Comparison of ENCODE assay signal across 22 mouse cellular contexts in the genomic region with DNA sequence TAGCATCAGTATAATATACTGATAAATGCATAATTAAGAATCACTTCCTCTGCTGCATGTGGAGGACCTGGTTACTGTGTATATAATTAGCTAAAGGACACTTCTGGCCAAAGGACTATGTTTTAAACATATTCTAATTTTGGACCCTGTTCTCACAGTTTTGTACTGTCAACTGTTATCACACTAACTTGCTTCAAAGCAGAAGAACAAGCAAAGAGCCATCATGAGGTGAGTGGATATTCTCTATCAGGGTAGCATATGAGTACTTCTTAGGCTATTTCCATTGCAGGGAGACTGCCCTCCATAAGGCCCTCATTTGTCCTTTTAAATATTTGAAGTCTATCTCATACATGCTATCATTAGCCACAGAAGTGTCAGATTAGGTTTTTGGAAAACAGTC.
A peak's percentile ranks its signal among the peaks of the same experiment; 100 is the strongest.
DNase-seq lines count a peak whose midpoint lies in the region; ATAC-seq and TF ChIP-seq lines count a peak whose summit lies in the region.
"Had no signal": no experiment of that assay in that cellular context is flagged by ENCODE, and none has a peak within 500 bp of the region (broad histone marks: within the 10 kb centered on the region; RNA-seq: fewer than 3 reads in every experiment).

No protein-coding gene starts in this region.

- peaks cover 2% of the 10 kb centered on the region; the same call in 1 of the 2 replicates for H3K36me3 ChIP-seq in heart, adult 2 months (ENCODE audit: control insufficient read depth, insufficient read depth, low read length)
- no peaks in the 10 kb centered on the region for H3K36me3 ChIP-seq in heart, embryonic 16.5 days (ENCODE audit: control insufficient read depth, insufficient read depth)
- H3K36me3 ChIP-seq: embryonic facial prominence, embryonic 13.5 days; embryonic facial prominence, embryonic 15.5 days; forebrain, embryonic 10.5 days; forebrain, embryonic 12.5 days had no signal

- no peak for TF ChIP-seq CTCF in heart, adult 2 months (IDR thresholded peaks at IDR 0.05)

- no peaks in the 10 kb centered on the region; the same call in none of the 2 replicates for H3K4me1 ChIP-seq in heart, adult 2 months (ENCODE audit: control insufficient read depth, insufficient read depth, low read length)
- peaks cover 8% of the 10 kb centered on the region for H3K4me1 ChIP-seq in heart, embryonic 16.5 days (ENCODE audit: control insufficient read depth, insufficient read depth, low read length)
- H3K4me1 ChIP-seq: embryonic facial prominence, embryonic 13.5 days; embryonic facial prominence, embryonic 15.5 days; forebrain, embryonic 10.5 days; forebrain, embryonic 12.5 days had no signal

- TF ChIP-seq EP300 in heart, adult 2 months (IDR thresholded peaks at IDR 0.05; ENCODE audit: insufficient read depth, low read depth, low read length) = no peak

- TF ChIP-seq POLR2A in heart, adult 2 months (IDR thresholded peaks at IDR 0.05; ENCODE audit: insufficient read depth, low read depth, low read length) = no peak

- no peak overlapping the region for H3K4me3 ChIP-seq in heart, adult 2 months
- H3K4me3 ChIP-seq in heart, embryonic 16.5 days (ENCODE audit: low read length) = no peak overlapping the region
- H3K4me3 ChIP-seq: embryonic facial prominence, embryonic 13.5 days; embryonic facial prominence, embryonic 15.5 days; erythroblast, embryonic 14.5 days; forebrain, embryonic 10.5 days; forebrain, embryonic 12.5 days had no signal

- H3K9ac ChIP-seq in heart, adult 2 months (ENCODE audit: low read depth, low read length) = no peak overlapping the region
- no peak overlapping the region for H3K9ac ChIP-seq in heart, embryonic 16.5 days (ENCODE audit: low read length)
- H3K9ac ChIP-seq: embryonic facial prominence, embryonic 13.5 days; embryonic facial prominence, embryonic 15.5 days; forebrain, embryonic 12.5 days had no signal

- H3K27me3 ChIP-seq in heart, adult 2 months (ENCODE audit: control insufficient read depth, insufficient read depth, low read length) = no peaks in the 10 kb centered on the region
- no peaks in the 10 kb centered on the region for H3K27me3 ChIP-seq in heart, embryonic 16.5 days (ENCODE audit: control insufficient read depth, insufficient read depth, low read length)
- H3K27me3 ChIP-seq: embryonic facial prominence, embryonic 13.5 days; embryonic facial prominence, embryonic 15.5 days; forebrain, embryonic 12.5 days had no signal

- ATAC-seq in heart, embryonic 16.5 days (replicated peaks; ENCODE audit: extremely low read depth, insufficient read depth, low FRiP score) = peak; percentile 73
- ATAC-seq: forebrain, embryonic 14.5 days had no signal

- no peak overlapping the region for H3K4me2 ChIP-seq in heart, embryonic 16.5 days (ENCODE audit: low read depth, low read length)
- H3K4me2 ChIP-seq: embryonic facial prominence, embryonic 13.5 days; embryonic facial prominence, embryonic 15.5 days; forebrain, embryonic 12.5 days had no signal

- DNase-seq in heart, adult 18-20 months = peak; percentile 3 to 11
- no peak for DNase-seq in heart, postnatal 25 days (ENCODE audit: low spot score)
- DNase-seq in heart, adult 9 months (ENCODE audit: low spot score in 2 of 2) = peak; percentile 1 to 4
- no peak for DNase-seq in heart, adult 2 months
- no peak for DNase-seq in heart, postnatal 36 days
- DNase-seq: adrenal gland, adult 2 months; adrenal gland, postnatal 10 days; adrenal gland, postnatal 25 days; cerebellum, adult 11 months; cerebellum, adult 18-20 months; cerebellum, adult 8-10 months; cerebellum, adult 9-11 months; cerebellum, postnatal 14 days; cerebellum, postnatal 36 days; embryo, embryonic 11 days had no signal

- no peak overlapping the region; the same call in 1 of the 2 replicates for H3K27ac ChIP-seq in heart, adult 2 months
- H3K27ac ChIP-seq in heart, embryonic 16.5 days (ENCODE audit: low read length) = no peak overlapping the region
- H3K27ac ChIP-seq: embryonic facial prominence, embryonic 13.5 days; embryonic facial prominence, embryonic 15.5 days; forebrain, embryonic 10.5 days; forebrain, embryonic 12.5 days had no signal

- intact Hi-C loops in heart, postnatal 25 days (cut with DNase I) = no loop called here
- intact Hi-C loops in heart, adult 2 months (cut with DNase I) = no loop called here
- intact Hi-C loops in heart, postnatal 36 days (cut with DNase I) = no loop called here

- no peaks in the 10 kb centered on the region for H3K9me3 ChIP-seq in heart, embryonic 16.5 days (replicated peaks; ENCODE audit: control insufficient read depth, low read length)
- H3K9me3 ChIP-seq: embryonic facial prominence, embryonic 13.5 days; embryonic facial prominence, embryonic 15.5 days; forebrain, embryonic 10.5 days; forebrain, embryonic 12.5 days had no signal

- H3K79me2 ChIP-seq in heart, adult 2 months (replicated peaks; ENCODE audit: control insufficient read depth, insufficient read depth, low read length) = no peaks in the 10 kb centered on the region

Comparison
In these comparisons a context has a peak if more than half of its experiments do, and no peak if none do; other contexts are left out.
1. DNase-seq: peak in heart, adult 18-20 months (2 of 2) and heart, adult 9 months (2 of 2); none in heart, postnatal 25 days (single experiment), heart, adult 2 months (0 of 2) and heart, postnatal 36 days (0 of 2).